Mouse (Mus musculus): ENCODE measurements around the gene Fam180a. TPM values are rescaled to one million over a fixed set of nuclear protein-coding genes. Genes with fewer than 3 reads are reported as not detected.

Fam180a gene
- polyA plus RNA-seq, 1 experiment from 2014 or later = 4.4 TPM

DNA sequence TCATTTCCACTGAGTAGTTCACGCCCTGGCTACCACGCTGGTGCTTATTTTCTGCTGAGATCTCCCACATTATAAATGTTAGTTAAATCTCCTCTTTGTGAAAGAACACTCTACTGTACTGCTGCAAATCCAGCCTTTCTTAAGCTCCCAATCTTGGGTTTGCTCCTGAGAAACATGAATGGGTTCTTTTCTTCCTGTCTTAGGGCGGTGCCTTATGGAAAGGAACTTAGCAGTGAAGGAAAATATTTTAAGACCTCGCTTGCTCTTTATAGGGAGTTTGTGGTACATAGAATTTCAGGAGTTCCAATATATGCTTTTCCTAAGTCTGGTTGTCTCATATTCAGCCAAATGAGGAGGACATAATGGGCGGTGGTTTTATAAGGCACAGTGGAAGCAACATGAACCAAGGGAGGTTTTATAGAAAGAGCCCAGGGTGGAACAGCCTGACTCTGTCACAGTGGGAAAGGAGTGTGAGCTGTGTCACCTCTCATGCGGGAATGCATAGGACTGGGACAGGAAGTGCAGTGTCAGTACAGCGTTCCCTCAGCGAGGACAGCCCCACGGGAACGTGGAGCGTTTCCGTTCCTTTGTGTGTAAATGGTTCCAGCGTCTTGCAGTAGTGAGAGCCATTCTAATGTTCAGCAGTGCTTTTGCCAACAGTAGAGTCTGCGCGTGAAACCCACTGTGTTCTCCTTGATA, 60.2 kb downstream of the Fam180a start:
- H3K4me3 ChIP-seq (ENCODE audit: low read depth, low read length) = no peak overlapping the region
- no peaks in the 10 kb centered on the region for H3K9me3 ChIP-seq (ENCODE audit: low read length)
- H3K36me3 ChIP-seq (ENCODE audit: insufficient read depth, low read length) = peaks cover 9% of the 10 kb centered on the region; the same call in 1 of the 2 replicates
- H3K4me2 ChIP-seq (replicated peaks; ENCODE audit: low read depth, low read length) = no peak overlapping the region
- H3K9ac ChIP-seq (replicated peaks; ENCODE audit: low read depth) = no peak overlapping the region
- 83% methylated on average over 15 of the region's 15 CpGs for WGBS
- no peaks in the 10 kb centered on the region for H3K27me3 ChIP-seq (replicated peaks; ENCODE audit: insufficient read depth, low read length)
- ATAC-seq (no peak), DNase-seq (ENCODE audit: low spot score) (no peak)
- H3K27ac ChIP-seq (ENCODE audit: low read length) = no peak overlapping the region
- no peaks in the 10 kb centered on the region for H3K4me1 ChIP-seq (ENCODE audit: insufficient read depth, low read depth, low read length)
- TF ChIP-seq EP300 (IDR thresholded peaks at IDR 0.05) = no peak
- TF ChIP-seq CTCF (IDR thresholded peaks at IDR 0.05) = no peak

Other genes with a start within 250 kb of the Fam180a start
- 21.6 and 22.8 TPM in 2 replicates for gene Cnot4, start 192.4 kb downstream of the Fam180a start, polyA plus RNA-seq (2015; fragmentation: Nextera tagmentation; extraction: Ambion mirVana)
- 4.7 and 6.2 TPM in 2 replicates for gene Nup205, start 148.7 kb downstream of the Fam180a start, polyA plus RNA-seq (2015; fragmentation: Nextera tagmentation; extraction: Ambion mirVana)
- 0.79 and 1.0 TPM in 2 replicates for gene Slc13a4, start 18.0 kb downstream of the Fam180a start, polyA plus RNA-seq (2015; fragmentation: Nextera tagmentation; extraction: Ambion mirVana)
- gene Mtpn, start 213.7 kb upstream of the Fam180a start, polyA plus RNA-seq (2015; fragmentation: Nextera tagmentation; extraction: Ambion mirVana) = 79.8 and 97.3 TPM in 2 replicates